Mouse (Mus musculus): Measurements from ENCODE around the gene Mccc1.
A peak's percentile ranks its signal among the peaks of the same experiment; 100 is the strongest.

Gene Mccc1

DNA sequence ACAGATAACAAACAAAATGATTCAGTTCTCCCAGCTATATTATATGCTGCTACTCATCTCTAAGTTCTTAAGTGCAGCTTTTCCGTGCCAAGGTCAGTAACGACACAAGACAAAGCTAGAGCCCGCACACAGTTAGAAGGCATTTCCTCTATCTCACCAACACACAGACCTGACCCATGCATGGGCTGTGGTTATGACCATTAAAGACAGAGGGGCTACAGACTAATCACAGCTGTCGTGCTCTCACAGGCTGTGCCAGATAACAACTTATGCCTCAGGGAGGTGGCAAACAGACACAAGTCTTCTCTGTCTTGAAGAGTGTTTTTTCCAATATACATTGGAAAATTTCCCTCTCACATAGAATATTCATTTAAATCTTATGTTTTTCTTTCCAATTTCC, 35.5 kb downstream of the Mccc1 start:
- DNase-seq (ENCODE audit: low spot score): no peak

- DNase-seq (ENCODE audit: low spot score): no peak
These were observed 36.6 kb downstream of the Mccc1 start for GRCm38 (mm10) chr3:35963921-35964320.

DNA sequence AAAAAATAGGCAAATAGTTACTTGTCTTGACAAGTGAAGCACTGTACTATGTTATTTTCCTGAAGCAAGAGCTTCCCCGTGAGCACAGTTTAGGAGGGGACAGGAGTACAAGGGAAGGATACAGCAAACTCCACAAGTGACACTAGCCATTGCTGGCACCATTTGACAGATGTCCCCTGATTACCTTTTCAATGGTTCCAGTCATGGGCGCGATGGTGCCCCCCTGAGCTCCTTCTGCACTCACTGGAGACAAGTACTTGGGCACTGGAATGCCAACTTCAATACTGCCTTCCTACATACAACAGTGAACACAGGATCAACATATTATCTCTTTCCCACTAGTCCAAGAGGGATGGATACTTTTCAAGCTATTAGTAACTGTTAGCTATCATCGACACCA, 37.1 kb downstream of the Mccc1 start:
- no peak for DNase-seq (ENCODE audit: low spot score)

GRCm38 (mm10) chr3:35962967-35963366, 37.5 kb downstream of the Mccc1 start:
- no peak for DNase-seq (ENCODE audit: low spot score)

- DNase-seq (ENCODE audit: low spot score): no peak
These were observed 43.2 kb downstream of the Mccc1 start for GRCm38 (mm10) chr3:35957230-35957629.

- DNase-seq (ENCODE audit: low spot score): no peak
These were observed 45.4 kb downstream of the Mccc1 start for GRCm38 (mm10) chr3:35954901-35955575.

GRCm38 (mm10) chr3:35953816-35954215, 46.7 kb downstream of the Mccc1 start:
- no peak for DNase-seq (ENCODE audit: low spot score)

DNA sequence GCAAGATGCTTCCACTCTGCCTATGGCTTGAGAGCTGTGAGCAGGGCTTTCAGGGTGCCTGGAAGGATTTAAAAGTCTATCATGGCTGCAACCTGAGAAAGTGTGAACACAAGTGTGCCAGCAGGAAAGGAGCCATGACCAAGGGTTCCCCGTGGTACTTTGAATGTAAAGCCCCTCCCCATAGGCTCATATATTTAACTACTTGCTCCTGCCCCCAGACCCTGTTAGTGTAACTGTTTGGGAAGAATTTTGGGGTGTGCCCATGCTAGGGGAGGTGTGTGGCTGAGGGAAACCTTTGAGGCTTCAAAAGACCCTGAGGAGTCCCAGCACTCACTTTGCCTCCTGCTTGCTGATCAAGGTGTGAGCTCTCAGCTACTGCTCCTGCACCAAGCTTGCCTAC, 47.3 kb downstream of the Mccc1 start:
- no peak for DNase-seq (ENCODE audit: low spot score)

DNA sequence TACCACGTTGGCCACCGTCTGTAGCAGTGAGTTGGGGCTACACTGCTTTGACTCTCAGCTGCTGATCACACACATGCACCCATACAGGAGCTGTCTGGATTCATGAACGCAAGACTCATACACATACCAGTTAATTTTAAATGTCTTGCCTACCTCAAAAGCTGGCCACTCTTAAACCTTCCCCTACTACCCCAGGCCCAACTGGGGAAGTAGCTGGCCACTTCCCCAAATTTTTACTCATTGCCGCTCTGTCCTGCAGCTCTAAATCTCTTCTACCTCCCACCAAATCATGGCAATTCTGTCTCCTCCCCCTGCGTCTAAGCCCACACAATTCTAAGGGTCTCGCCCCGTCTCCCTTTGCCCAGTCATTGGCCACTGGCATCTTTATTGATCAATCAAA, 52.3 kb downstream of the Mccc1 start:
- DNase-seq (ENCODE audit: low spot score): no peak

GRCm38 (mm10) chr3:35940520-35941135, 59.9 kb downstream of the Mccc1 start:
- DNase-seq (ENCODE audit: low spot score): no peak

GRCm38 (mm10) chr3:35940047-35940446, 60.4 kb downstream of the Mccc1 start:
- no peak for DNase-seq (ENCODE audit: low spot score)

GRCm38 (mm10) chr3:35937345-35937744, 63.1 kb downstream of the Mccc1 start, which contains the start of gene Dcun1d1:
Gene Dcun1d1 (minus strand): TSS chr3:35937445.
- no peak for DNase-seq (ENCODE audit: low spot score)

- peak; percentile 77 for DNase-seq (ENCODE audit: low spot score)
These were observed 67.1 kb downstream of the Mccc1 start for GRCm38 (mm10) chr3:35933405-35933777.

- DNase-seq (ENCODE audit: low spot score): peak; percentile 83
These were observed 67.6 kb downstream of the Mccc1 start for GRCm38 (mm10) chr3:35932735-35933404.

DNA sequence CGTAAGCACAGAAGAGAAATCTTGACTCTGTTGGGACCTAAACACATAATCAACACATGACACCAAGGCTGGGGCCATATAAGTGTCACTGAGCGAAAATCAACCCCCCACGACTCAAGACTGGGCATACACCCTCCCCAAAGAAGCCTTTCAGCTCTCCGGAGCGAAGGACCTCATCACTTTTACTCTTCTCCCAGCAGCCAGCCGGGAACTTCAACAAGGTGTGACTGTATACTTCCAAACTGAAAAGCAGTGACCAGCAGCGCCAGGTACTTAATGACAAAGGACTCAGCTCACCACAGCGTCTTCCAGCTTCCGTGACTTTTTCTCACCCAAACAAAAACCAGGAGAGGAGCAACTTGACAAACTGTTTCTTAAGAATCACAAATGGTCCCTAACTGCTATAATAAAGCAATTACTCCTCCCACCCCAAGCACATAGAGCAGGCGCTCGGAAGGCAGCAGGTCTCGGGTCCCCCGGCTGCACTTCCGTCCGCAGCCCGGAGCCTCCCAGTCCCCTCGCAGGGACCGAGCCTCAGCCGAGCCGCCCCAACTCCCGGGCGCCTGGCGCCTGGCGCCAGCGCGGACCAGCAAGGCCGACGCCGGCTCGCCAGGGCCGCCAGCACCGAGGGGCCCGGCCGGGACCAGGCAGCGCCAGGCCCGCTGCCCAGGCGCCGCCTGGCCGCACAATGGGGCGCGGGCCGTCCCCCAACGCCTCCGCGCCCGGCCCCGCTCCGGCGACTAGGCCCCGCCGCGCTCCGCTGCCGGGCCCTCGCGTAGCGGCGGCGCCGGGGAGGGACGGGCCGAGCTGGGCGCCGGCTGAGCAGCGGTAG, 68.4 kb downstream of the Mccc1 start:
- DNase-seq (ENCODE audit: low spot score): peak; percentile 69

GRCm38 (mm10) chr3:35931359-35931758, 69.1 kb downstream of the Mccc1 start:
- DNase-seq (ENCODE audit: low spot score): peak; percentile 9

DNA sequence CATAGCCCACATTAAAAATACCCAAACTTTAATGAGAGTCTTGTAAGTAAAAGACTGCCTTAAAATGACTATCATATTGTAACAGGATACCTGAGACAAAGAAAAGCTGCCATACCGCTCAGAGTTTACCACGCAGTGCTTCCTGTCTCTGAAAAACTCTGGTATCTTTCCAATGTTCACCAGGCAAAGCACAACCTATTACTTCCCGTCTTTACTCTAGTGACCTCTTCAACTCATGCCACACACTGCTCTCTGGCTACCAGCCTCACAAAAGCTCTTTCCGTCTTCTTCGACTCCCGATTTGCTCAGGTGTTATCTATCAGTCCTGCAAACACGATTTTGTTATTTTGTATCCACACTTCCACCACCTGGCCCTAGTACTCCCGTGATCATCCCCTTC, 70.6 kb downstream of the Mccc1 start:
- DNase-seq (ENCODE audit: low spot score): no peak

- no peak for DNase-seq (ENCODE audit: low spot score)
These were observed 71.1 kb downstream of the Mccc1 start for GRCm38 (mm10) chr3:35929406-35929805.

DNA sequence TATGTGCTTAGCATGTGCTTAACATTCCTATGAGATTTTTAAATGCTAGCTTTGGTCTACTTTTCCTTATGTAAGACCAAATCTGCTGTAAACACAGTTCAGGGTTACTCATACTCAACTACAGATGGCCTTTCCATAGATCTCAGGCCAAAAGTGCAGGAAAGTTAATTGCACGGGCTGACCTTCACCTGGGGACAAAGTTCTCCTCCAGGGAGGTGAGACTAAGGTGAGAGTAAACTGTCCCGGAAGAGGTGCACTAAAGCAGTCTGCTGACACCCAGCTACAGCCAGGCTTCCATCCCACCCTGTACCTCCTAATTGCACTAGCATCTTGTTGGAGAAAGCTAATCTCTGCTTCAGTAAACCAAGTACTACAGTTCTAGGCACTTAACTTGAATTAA, 74.6 kb downstream of the Mccc1 start:
- DNase-seq (ENCODE audit: low spot score): no peak

- DNase-seq (ENCODE audit: low spot score): no peak
These were observed 76.5 kb downstream of the Mccc1 start for GRCm38 (mm10) chr3:35924007-35924406.

GRCm38 (mm10) chr3:35923495-35923894, 77.0 kb downstream of the Mccc1 start:
- DNase-seq (ENCODE audit: low spot score): no peak

DNA sequence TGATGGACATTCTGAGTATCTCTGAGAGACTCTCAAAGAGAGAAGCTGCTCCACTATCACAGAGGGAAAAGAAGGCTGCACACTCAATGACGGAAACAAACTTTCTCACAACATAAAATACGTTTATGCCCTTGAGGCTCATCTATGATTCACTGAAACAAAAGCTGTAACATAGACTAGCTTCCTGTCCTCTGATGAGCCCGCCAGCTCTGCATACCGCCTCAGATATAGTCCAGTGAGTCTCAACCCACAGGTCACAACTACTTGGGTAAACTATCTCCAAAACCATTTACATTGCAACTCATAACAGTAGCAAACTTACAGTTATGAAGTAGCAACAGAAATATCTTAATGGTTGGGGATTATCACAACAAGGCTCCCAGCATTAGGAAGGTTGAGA, 78.0 kb downstream of the Mccc1 start:
- no peak for DNase-seq (ENCODE audit: low spot score)

- DNase-seq (ENCODE audit: low spot score): no peak
These were observed 82.2 kb downstream of the Mccc1 start for GRCm38 (mm10) chr3:35918229-35918628.
